In genomic region chr2:165841805-165842204, GRCm38 (mm10) we compare ENCODE assay signal across 25 mouse cellular contexts. TPM values are rescaled to one million over a fixed set of nuclear protein-coding genes. Genes with fewer than 3 reads are reported as not detected.
DNase-seq lines count a peak whose midpoint lies in the region; ATAC-seq and TF ChIP-seq lines count a peak whose summit lies in the region.
"Had no signal": no experiment of that assay in that cellular context is flagged by ENCODE, and none has a peak within 500 bp of the region (broad histone marks: within the 10 kb centered on the region; RNA-seq: fewer than 3 reads in every experiment).

No protein-coding gene starts in this region.

- no peaks in the 10 kb centered on the region for H3K9me3 ChIP-seq in forebrain, postnatal 0 days (ENCODE audit: low read length)
- H3K9me3 ChIP-seq in forebrain, embryonic 11.5 days (ENCODE audit: control insufficient read depth, low read length), result no peaks in the 10 kb centered on the region
- no peaks in the 10 kb centered on the region for H3K9me3 ChIP-seq in limb, embryonic 15.5 days
- H3K9me3 ChIP-seq in limb, embryonic 10.5 days (replicated peaks), result no peaks in the 10 kb centered on the region
- no peaks in the 10 kb centered on the region for H3K9me3 ChIP-seq in embryonic facial prominence, embryonic 14.5 days (ENCODE audit: control insufficient read depth, low read length)
- H3K9me3 ChIP-seq: embryonic facial prominence, embryonic 12.5 days; hindbrain, embryonic 10.5 days; midbrain, embryonic 10.5 days; neural tube, embryonic 13.5 days had no signal

- 89% methylated on average over 6 of the region's 6 CpGs for WGBS in forebrain, postnatal 0 days
- WGBS in forebrain, embryonic 11.5 days, result 94% methylated on average over 6 of the region's 6 CpGs
- WGBS in limb, embryonic 15.5 days, result 69% methylated on average over 6 of the region's 6 CpGs
- WGBS in limb, embryonic 10.5 days, result 93% methylated on average over 6 of the region's 6 CpGs
- WGBS in embryonic facial prominence, embryonic 14.5 days, result 68% methylated on average over 6 of the region's 6 CpGs

- H3K27ac ChIP-seq in forebrain, postnatal 0 days (ENCODE audit: low read depth, low read length), result peak overlapping the region; percentile 29; the same call in 1 of the 2 replicates
- H3K27ac ChIP-seq in forebrain, embryonic 11.5 days (ENCODE audit: low read depth, low read length), result no peak overlapping the region
- H3K27ac ChIP-seq in limb, embryonic 15.5 days, result peak overlapping the region; percentile 44; the same call in 1 of the 2 replicates
- no peak overlapping the region for H3K27ac ChIP-seq in limb, embryonic 10.5 days
- 0 out of 2 replicates have a peak overlapping the region, but pooled peaks have one; percentile 6 for H3K27ac ChIP-seq in embryonic facial prominence, embryonic 14.5 days (replicated peaks; ENCODE audit: low read depth, low read length)
- H3K27ac ChIP-seq: embryonic facial prominence, embryonic 12.5 days; hindbrain, embryonic 10.5 days; hindbrain, postnatal 0 days; midbrain, embryonic 10.5 days; neural tube, embryonic 13.5 days had no signal

- H3K9ac ChIP-seq in forebrain, postnatal 0 days, result no peak overlapping the region
- H3K9ac ChIP-seq in forebrain, embryonic 11.5 days (ENCODE audit: low read length), result no peak overlapping the region
- H3K9ac ChIP-seq in limb, embryonic 15.5 days, result no peak overlapping the region
- H3K9ac ChIP-seq in embryonic facial prominence, embryonic 14.5 days (ENCODE audit: low read depth, low read length), result no peak overlapping the region
- H3K9ac ChIP-seq: embryonic facial prominence, embryonic 12.5 days; neural tube, embryonic 13.5 days had no signal

- no peaks in the 10 kb centered on the region for H3K4me1 ChIP-seq in forebrain, postnatal 0 days (ENCODE audit: insufficient read depth)
- H3K4me1 ChIP-seq in forebrain, embryonic 11.5 days (replicated peaks; ENCODE audit: control insufficient read depth, insufficient read depth, low read length), result no peaks in the 10 kb centered on the region
- peaks cover 9% of the 10 kb centered on the region; the same call in 1 of the 2 replicates for H3K4me1 ChIP-seq in limb, embryonic 15.5 days
- no peaks in the 10 kb centered on the region for H3K4me1 ChIP-seq in limb, embryonic 10.5 days
- H3K4me1 ChIP-seq in embryonic facial prominence, embryonic 14.5 days (ENCODE audit: control insufficient read depth, insufficient read depth, low read length), result no peaks in the 10 kb centered on the region; the same call in 1 of the 2 replicates
- H3K4me1 ChIP-seq: embryonic facial prominence, embryonic 12.5 days; midbrain, embryonic 10.5 days had no signal

- no peak overlapping the region for H3K4me3 ChIP-seq in forebrain, postnatal 0 days (ENCODE audit: low read depth, low read length)
- H3K4me3 ChIP-seq in forebrain, embryonic 11.5 days (ENCODE audit: low read depth, low read length), result no peak overlapping the region
- no peak overlapping the region for H3K4me3 ChIP-seq in limb, embryonic 15.5 days
- H3K4me3 ChIP-seq in limb, embryonic 10.5 days, result no peak overlapping the region
- no peak overlapping the region for H3K4me3 ChIP-seq in embryonic facial prominence, embryonic 14.5 days (ENCODE audit: low read depth, low read length)
- H3K4me3 ChIP-seq: embryonic facial prominence, embryonic 12.5 days; hindbrain, embryonic 10.5 days; midbrain, embryonic 10.5 days; myocyte; neural tube, embryonic 13.5 days had no signal

- peaks cover 73% of the 10 kb centered on the region for H3K36me3 ChIP-seq in forebrain, postnatal 0 days (ENCODE audit: insufficient read depth)
- peaks cover 11% of the 10 kb centered on the region; the same call in 1 of the 2 replicates for H3K36me3 ChIP-seq in forebrain, embryonic 11.5 days (ENCODE audit: control insufficient read depth, insufficient read depth, low read length)
- H3K36me3 ChIP-seq in limb, embryonic 15.5 days, result peaks cover 88% of the 10 kb centered on the region
- peaks cover 100% of the 10 kb centered on the region for H3K36me3 ChIP-seq in limb, embryonic 10.5 days
- peaks cover 90% of the 10 kb centered on the region for H3K36me3 ChIP-seq in embryonic facial prominence, embryonic 14.5 days (ENCODE audit: control insufficient read depth, insufficient read depth, low read length)

- no peak for ATAC-seq in forebrain, postnatal 0 days
- no peak for ATAC-seq in forebrain, embryonic 11.5 days (replicated peaks; ENCODE audit: low FRiP score)
- no peak for ATAC-seq in limb, embryonic 15.5 days (ENCODE audit: insufficient number of reproducible peaks, low FRiP score, low TSS enrichment, low read depth)
- no peak for ATAC-seq in embryonic facial prominence, embryonic 14.5 days (ENCODE audit: low read depth)
- ATAC-seq: forebrain, embryonic 16.5 days; hindbrain, postnatal 0 days; intestine, embryonic 16.5 days; midbrain, embryonic 16.5 days had no signal

- no peak for DNase-seq in forebrain, postnatal 0 days
- no peak for DNase-seq in forebrain, embryonic 11.5 days (ENCODE audit: low spot score)
- no peak for DNase-seq in limb, embryonic 10.5 days (ENCODE audit: low spot score)
- DNase-seq in embryonic facial prominence, embryonic 14.5 days (ENCODE audit: low spot score), result no peak
- no peak for DNase-seq in spleen, postnatal 36 days (ENCODE audit: low spot score in 2 of 2)
- DNase-seq in right cerebral cortex, postnatal 4 days, result no peak
- DNase-seq: cerebellum, adult 11-12 months; heart, postnatal 10 days; kidney, postnatal 4 days; layer of hippocampus, adult 9-11 months; lung, adult 18-20 months; lung, postnatal 10 days; retina, postnatal 1 day had no signal

- TF ChIP-seq CTCF in forebrain, postnatal 0 days (IDR thresholded peaks at IDR 0.05; ENCODE audit: low read depth), result no peak

- H3K4me2 ChIP-seq in forebrain, postnatal 0 days (ENCODE audit: low read depth), result no peak overlapping the region
- no peak overlapping the region for H3K4me2 ChIP-seq in forebrain, embryonic 11.5 days (ENCODE audit: low read depth, low read length, severe bottlenecking)
- no peak overlapping the region for H3K4me2 ChIP-seq in limb, embryonic 15.5 days
- H3K4me2 ChIP-seq in embryonic facial prominence, embryonic 14.5 days (ENCODE audit: low read depth, low read length), result no peak overlapping the region
- H3K4me2 ChIP-seq: embryonic facial prominence, embryonic 12.5 days; heart, embryonic 11.5 days; liver, embryonic 11.5 days; neural tube, embryonic 13.5 days had no signal

- no peaks in the 10 kb centered on the region for H3K27me3 ChIP-seq in forebrain, postnatal 0 days (ENCODE audit: insufficient read depth, low read length)
- H3K27me3 ChIP-seq in forebrain, embryonic 11.5 days (ENCODE audit: control insufficient read depth, insufficient read depth, low read length), result no peaks in the 10 kb centered on the region
- H3K27me3 ChIP-seq in limb, embryonic 15.5 days, result no peaks in the 10 kb centered on the region
- H3K27me3 ChIP-seq in limb, embryonic 10.5 days (ENCODE audit: low read depth, poor library complexity, severe bottlenecking), result no peaks in the 10 kb centered on the region
- no peaks in the 10 kb centered on the region for H3K27me3 ChIP-seq in embryonic facial prominence, embryonic 14.5 days (replicated peaks; ENCODE audit: control insufficient read depth, insufficient read depth, low read length)
- H3K27me3 ChIP-seq: embryonic facial prominence, embryonic 12.5 days; neural tube, embryonic 13.5 days had no signal

RNA-seq across cellular contexts. Expression of gene Zmynd8, which starts 57.0 kb away (rescaled TPM):
- total RNA-seq in forebrain, postnatal 0 days (2014; rRNA removed), result 51.4 and 63.5 TPM in 2 replicates
- polyA plus RNA-seq in forebrain, postnatal 0 days (2015; fragmentation: Nextera tagmentation; extraction: Ambion mirVana), result 37.7 and 45.7 TPM in 2 replicates
- 54.3 and 61.5 TPM in 2 replicates for polyA plus RNA-seq in forebrain, embryonic 11.5 days (2014; fragmentation: Nextera tagmentation; extraction: Ambion mirVana)
- polyA plus RNA-seq in limb, embryonic 15.5 days (2015; fragmentation: Nextera tagmentation; extraction: Ambion mirVana), result 40.4 and 52.2 TPM in 2 replicates
- 59.3 and 59.5 TPM in 2 replicates for polyA plus RNA-seq in limb, embryonic 10.5 days (2016; fragmentation: Nextera tagmentation; extraction: Ambion mirVana)
- polyA plus RNA-seq in embryonic facial prominence, embryonic 14.5 days (2014; fragmentation: Nextera tagmentation; extraction: Ambion mirVana), result 28.6 and 32.7 TPM in 2 replicates

Comparison
In these comparisons a context has a peak if more than half of its experiments do, and no peak if none do; other contexts are left out.
1. H3K27ac ChIP-seq: peak in forebrain, postnatal 0 days (single experiment), limb, embryonic 15.5 days (single experiment) and embryonic facial prominence, embryonic 14.5 days (single experiment); none in forebrain, embryonic 11.5 days (single experiment) and limb, embryonic 10.5 days (single experiment).